Mouse (Mus musculus) ovary, postnatal 10 days (tissue): Measurements from ENCODE around the gene Hoxa13.

Experiments used
- DNase-seq: peaks from one replicate; pipeline ENCODE4 v3.0.0; 2022; ENCODE audit warnings: low spot score

Gene Hoxa13

GRCm38 (mm10) chr6:52221993-52222685 lies 38.5 kb downstream of the Hoxa13 start:
- no peak for DNase-seq

- peak; percentile 94 for DNase-seq
Observed at GRCm38 (mm10) chr6:52221337-52221992, 39.2 kb downstream of the Hoxa13 start, which contains the start of gene Hoxa7. TSS of gene Hoxa7 (minus strand) at chr6:52221854.

GRCm38 (mm10) chr6:52220865-52221310 lies 39.8 kb downstream of the Hoxa13 start:
- no peak for DNase-seq

DNA sequence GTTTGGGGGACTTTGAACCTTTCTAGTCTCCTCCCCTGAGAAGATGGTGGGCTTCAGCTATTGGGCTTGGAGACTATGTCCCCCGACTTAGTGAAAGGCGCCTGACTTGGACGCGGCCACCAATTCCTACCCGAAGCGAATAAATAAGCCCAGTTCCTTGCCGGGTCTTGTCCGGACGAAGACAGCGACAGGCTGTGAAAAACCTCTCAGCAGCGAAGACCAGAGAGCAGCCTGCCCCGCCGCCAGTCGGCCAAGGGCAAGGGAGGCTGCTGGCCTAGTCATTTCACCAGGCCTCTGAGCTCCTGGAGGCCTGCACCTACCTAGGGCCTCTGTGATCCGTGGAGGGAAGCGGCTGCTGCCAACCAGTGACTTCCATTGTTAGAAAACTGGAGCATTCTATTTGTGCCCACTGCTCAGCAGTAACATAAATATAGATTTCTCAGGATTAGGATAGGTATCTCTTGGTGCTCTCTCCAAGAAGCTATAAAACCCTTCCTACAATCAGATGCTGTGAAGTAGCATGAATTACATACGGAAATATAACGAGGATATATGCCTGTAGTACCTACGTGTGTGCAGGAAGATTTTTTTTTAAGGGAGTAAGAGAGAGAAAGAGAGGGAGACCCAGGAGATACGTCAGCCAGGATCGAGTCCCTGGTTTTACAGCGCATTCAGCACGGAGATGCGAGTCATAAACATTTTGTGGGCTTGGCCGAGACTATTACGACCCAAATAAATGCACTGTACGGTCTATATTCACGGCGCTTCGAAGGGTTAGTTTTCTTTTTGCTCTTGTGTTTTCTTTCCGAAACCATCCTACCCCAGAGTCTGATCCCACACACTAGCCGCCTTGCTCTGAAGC lies 40.4 kb downstream of the Hoxa13 start:
- no peak for DNase-seq

DNA sequence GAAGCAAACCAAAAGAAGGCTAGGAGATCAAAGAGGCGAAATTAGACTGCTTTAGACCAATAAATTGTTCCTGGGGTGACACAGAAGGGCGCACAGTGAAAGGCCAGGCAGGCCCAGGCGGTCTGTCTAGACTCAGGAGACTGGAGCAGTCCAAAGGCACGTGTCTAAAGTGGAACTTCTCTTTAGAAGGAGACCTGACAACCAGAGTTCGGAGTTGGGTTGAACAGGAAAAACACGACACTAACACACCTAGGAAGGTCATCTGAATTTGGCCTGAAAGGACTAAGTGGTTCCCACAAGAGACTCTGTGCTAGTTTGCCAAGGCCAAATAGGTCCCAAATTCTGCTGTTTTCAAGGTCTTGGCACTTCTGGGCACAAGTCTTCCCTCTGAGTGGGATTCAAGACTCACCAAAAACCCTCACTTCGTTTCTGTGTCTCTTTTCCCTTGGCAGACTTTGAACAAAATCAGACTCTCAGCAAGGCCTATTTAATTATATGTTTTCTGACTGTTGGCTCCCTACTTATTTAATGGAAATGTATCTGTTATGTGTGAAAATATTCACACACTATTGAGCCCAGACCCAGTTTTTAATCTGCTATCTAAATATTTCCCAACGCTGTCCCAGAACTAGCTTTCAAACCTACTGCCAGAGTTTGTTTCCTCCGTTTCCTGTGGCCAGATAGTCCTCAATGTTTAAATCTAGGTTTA lies 41.3 kb downstream of the Hoxa13 start:
- DNase-seq: no peak

DNA sequence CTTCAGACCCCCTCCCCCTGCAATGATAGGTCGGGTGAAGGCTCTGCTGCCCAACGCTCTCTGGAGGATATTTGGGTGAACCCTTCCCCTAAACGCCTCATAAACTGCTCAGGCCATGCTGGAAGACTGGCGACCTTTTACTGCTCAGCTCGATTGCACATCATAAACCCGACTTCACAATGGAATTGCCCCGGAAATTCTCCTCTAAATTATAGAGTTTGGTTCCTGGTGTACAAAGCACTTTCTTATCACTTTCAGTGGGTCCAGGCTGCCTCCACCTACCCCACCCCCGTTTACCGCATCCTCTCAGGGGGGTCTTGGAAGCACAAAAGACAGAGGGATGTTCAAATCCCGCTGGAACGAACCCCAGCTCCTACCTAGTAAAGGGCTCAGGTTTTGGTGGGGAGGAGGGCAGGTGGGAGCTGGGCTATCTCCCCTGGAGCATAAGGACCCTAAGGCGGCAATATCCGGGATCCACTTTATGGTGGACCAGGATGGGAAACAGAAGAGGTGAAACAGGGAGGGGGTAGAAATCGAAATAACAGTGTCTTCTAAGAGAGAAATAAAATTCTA lies 42.0 kb downstream of the Hoxa13 start:
- no peak for DNase-seq

- DNase-seq: peak; percentile 1
Observed at GRCm38 (mm10) chr6:52217895-52218642, 42.6 kb downstream of the Hoxa13 start.

DNA sequence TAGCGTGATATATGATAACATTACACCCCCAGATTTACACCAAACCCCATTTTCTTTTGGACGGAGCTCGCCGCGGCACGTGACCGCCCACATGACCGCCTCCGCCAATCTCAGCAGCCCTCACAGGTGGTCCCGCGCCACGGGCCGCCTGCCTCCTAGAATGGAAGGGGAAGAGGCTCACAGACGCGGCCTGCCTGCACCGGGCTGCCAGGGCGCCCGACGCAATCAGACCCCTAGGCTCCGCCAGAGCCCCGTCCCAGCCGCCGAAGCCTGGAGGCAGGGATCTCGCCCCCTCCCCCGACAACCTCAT lies 43.3 kb downstream of the Hoxa13 start:
- peak; percentile 55 for DNase-seq

GRCm38 (mm10) chr6:52216691-52217458 lies 43.8 kb downstream of the Hoxa13 start:
- peak; percentile 14 for DNase-seq

DNA sequence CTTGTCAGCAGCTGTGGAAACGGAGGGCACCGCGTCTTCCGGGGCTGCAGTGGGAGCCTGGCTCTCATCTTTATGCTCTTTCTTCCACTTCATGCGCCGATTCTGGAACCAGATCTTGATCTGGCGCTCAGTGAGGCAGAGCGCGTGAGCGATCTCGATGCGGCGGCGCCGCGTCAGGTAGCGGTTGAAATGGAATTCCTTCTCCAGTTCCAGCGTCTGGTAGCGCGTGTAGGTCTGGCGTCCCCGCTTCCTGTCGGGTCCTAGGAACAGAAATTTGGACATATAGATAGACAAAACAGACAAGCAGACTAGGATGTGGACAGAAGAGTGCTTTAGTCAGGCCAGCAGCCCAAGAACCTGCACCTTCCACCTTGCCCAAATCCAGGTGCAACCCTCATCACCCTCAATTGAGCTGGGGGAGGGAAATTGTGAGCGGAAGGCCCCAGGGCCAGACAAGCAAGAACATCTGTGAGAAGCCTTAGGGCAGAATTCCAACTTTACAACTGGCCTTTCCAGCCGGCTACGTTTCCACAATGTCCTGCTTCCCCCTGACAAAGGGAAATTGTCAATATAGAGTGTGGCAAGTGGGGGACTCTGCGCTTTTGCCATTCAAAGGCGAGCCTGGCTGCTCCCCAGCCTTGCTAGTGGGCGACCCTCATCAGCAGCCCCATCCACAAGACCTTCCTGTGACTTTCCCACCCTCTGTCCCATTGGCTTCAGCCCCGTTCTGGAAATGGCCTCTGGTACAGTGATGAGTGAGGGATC lies 44.7 kb downstream of the Hoxa13 start:
- no peak for DNase-seq

GRCm38 (mm10) chr6:52215070-52215469 lies 45.6 kb downstream of the Hoxa13 start:
- DNase-seq: no peak

DNA sequence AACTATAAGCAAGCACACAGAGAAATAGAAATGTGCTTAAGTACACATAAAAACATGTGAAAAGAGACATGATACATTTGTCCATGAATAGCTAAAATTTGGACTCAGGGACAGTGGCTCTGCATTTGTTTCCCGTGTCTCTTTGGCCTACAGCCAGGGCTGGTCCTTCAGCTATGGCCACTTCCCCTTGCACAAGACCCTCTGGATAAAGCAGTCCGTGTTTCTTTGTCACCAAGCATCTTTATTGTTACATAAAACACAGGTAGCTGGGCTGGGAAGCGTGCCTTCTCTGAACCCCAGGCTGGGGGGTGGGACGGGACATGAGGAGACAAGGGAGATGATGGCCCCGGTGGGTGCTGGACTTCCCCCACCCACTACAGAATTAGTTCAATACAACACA lies 46.4 kb downstream of the Hoxa13 start:
- DNase-seq: no peak

DNA sequence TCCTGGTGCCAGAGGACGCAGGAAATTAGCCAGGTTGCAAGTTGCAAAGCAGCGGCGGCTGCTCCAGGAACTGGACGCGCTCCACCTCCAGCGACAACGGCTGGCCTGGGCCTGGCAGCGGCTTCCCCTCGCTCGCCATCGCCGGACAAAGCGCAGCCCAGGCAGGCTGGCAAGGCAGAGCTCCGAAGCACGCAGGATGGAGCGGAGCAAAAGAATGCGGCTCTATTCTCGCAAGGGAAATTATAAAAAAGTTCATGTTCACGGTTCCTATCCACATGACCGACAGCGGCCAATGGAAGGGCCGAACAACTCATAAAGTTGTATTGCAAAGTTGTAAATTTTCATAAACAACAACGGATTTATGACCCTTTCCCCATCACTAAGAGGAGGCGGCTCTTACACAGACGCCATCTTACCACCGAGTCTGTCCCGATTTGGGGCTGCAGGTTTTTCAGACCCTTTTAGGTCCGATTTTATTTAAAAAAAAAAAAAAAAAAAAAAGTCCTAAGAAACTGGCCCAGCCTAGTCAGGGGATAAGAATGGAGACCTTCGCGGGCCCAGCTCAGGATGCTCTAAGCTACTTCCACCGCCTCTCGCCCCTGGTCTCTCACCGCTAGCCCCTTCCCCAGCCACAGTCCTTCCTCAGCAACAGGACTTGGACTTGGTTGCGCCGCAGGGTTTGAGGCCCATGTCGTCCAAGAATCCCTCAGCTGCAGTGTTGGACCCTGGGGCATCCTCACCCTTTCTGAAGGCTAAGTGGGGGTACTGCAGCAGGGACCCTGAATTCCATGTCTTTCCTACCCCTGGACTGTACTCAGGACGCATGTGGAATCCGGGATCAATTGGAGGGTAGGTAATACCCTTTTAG lies 47.3 kb downstream of the Hoxa13 start, which contains the start of the genes Hoxa3 and Gm28308:
Gene Hoxa3 (minus strand): TSS at position 218 of the 868 bp plus-strand sequence.
Gene Gm28308 (minus strand): TSS at position 221 of the 868 bp plus-strand sequence.
- DNase-seq: peak; percentile 2

- DNase-seq: peak; percentile 31
Observed at GRCm38 (mm10) chr6:52212556-52213118, 48.0 kb downstream of the Hoxa13 start.

GRCm38 (mm10) chr6:52211961-52212360 lies 48.7 kb downstream of the Hoxa13 start:
- DNase-seq: no peak

GRCm38 (mm10) chr6:52211170-52211935 lies 49.3 kb downstream of the Hoxa13 start:
- peak; percentile 65 for DNase-seq

- DNase-seq: no peak
Observed at GRCm38 (mm10) chr6:52209685-52210046, 51.0 kb downstream of the Hoxa13 start.
